ENCODE assay signal across 8 mouse cellular contexts in the genomic region with DNA sequence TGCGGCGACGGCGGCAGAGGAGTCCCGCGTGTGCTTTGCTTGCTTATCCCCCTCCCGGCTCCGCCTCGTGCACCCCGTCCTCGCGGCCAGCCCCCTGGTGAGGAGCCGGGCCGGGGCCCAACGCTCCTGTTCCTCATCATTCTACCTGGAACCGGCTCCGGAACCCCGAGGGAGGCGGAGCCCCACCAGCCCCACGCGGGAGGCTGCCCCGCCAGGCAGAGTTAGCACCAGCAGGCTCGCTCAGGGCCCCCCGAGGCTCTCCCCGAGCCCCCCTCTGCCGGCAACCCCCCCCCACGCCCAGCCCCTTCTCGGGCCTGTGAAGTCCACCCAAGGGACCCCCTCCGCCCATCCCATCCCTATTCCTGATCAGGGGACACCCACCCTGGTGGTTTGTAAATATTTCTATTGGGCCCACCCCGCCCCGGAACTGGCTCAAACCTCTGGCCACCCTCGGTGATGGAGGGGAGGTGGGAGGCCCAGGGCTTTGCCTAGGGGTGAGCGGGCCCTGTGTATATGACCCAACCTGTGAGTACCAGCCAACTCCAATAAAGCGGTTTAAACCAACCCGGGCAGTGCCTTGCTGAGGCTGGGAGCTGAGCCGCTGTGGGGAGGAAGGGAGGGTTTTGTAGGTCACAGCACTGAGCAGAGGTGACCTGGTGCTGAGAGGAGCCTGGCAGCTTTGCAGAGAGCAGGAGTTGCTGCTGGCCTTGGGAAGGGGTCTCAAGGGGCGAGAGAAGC. TPM values are rescaled to one million over a fixed set of nuclear protein-coding genes. Genes with fewer than 3 reads are reported as not detected.
A peak's percentile ranks its signal among the peaks of the same experiment; 100 is the strongest.
DNase-seq lines count a peak whose midpoint lies in the region; ATAC-seq lines count a peak whose summit lies in the region.

No protein-coding gene starts in this region.

- peak; percentile 28 for DNase-seq in embryo, embryonic 9.5 days (ENCODE audit: extremely low spot score)
- no peak for DNase-seq in embryo, embryonic 10.5 days (ENCODE audit: low spot score)
- no peak for DNase-seq in embryonic facial prominence, embryonic 11.5 days (ENCODE audit: low spot score)
- no peak for DNase-seq in hindbrain, embryonic 14.5 days (ENCODE audit: low spot score)
- no peak for DNase-seq in liver, embryonic 13.5 days
- DNase-seq in layer of hippocampus, adult 9-11 months, result no peak
- no peak for DNase-seq in gastrocnemius, postnatal 36 days

- peak overlapping the region; percentile 41; the same call in 1 of the 2 replicates for H3K27ac ChIP-seq in embryonic facial prominence, embryonic 11.5 days (replicated peaks; ENCODE audit: low read depth, low read length)
- no peak overlapping the region for H3K27ac ChIP-seq in hindbrain, embryonic 14.5 days
- no peak overlapping the region for H3K27ac ChIP-seq in liver, embryonic 13.5 days

- H3K27me3 ChIP-seq in embryonic facial prominence, embryonic 11.5 days (ENCODE audit: control insufficient read depth, insufficient read depth, low read length), result no peaks in the 10 kb centered on the region; the same call in 1 of the 2 replicates
- 0 out of 2 replicates have a peak, but pooled peaks cover 3% of the 10 kb centered on the region for H3K27me3 ChIP-seq in hindbrain, embryonic 14.5 days (ENCODE audit: control insufficient read depth, insufficient read depth, low read length)
- peaks cover 57% of the 10 kb centered on the region for H3K27me3 ChIP-seq in liver, embryonic 13.5 days

- peak overlapping the region; percentile 51 for H3K4me3 ChIP-seq in embryonic facial prominence, embryonic 11.5 days (ENCODE audit: low read depth, low read length)
- peak overlapping the region; percentile 34 for H3K4me3 ChIP-seq in hindbrain, embryonic 14.5 days (replicated peaks; ENCODE audit: low read length)
- H3K4me3 ChIP-seq in liver, embryonic 13.5 days (replicated peaks), result peak overlapping the region; percentile 49

- H3K36me3 ChIP-seq in embryonic facial prominence, embryonic 11.5 days (replicated peaks; ENCODE audit: control insufficient read depth, insufficient read depth, low read depth, low read length), result no peaks in the 10 kb centered on the region
- peaks cover 12% of the 10 kb centered on the region; the same call in 1 of the 2 replicates for H3K36me3 ChIP-seq in hindbrain, embryonic 14.5 days (replicated peaks; ENCODE audit: control insufficient read depth, insufficient read depth)
- no peaks in the 10 kb centered on the region for H3K36me3 ChIP-seq in liver, embryonic 13.5 days

- 0 out of 2 replicates have a peak, but pooled peaks have one; percentile 12 for ATAC-seq in embryonic facial prominence, embryonic 11.5 days (replicated peaks; ENCODE audit: insufficient number of reproducible peaks, low FRiP score, low TSS enrichment, low read depth)
- ATAC-seq in hindbrain, embryonic 14.5 days (ENCODE audit: low FRiP score), result no peak
- ATAC-seq in liver, embryonic 13.5 days (ENCODE audit: low read depth), result no peak
- no peak for ATAC-seq in activated CD4-positive, CD25-positive, alpha-beta regulatory T cell, adult 4 months

- H3K4me2 ChIP-seq in embryonic facial prominence, embryonic 11.5 days (ENCODE audit: low read depth, low read length), result peak overlapping the region; percentile 96
- peak overlapping the region; percentile 69 for H3K4me2 ChIP-seq in hindbrain, embryonic 14.5 days (replicated peaks)
- peak overlapping the region; percentile 65 for H3K4me2 ChIP-seq in liver, embryonic 13.5 days

- 10% methylated on average over 30 of the region's 37 CpGs for WGBS in embryonic facial prominence, embryonic 11.5 days
- 10% methylated on average over 37 of the region's 37 CpGs for WGBS in hindbrain, embryonic 14.5 days
- WGBS in liver, embryonic 13.5 days (ENCODE audit: insufficient replicate concordance), result 17% methylated on average over 29 of the region's 37 CpGs

- intact Hi-C loops in gastrocnemius, postnatal 36 days (cut with DNase I), result loop anchor here (5.0 kb wide), 2 partner anchors 307 to 337 kb away; no protein-coding TSS in a partner anchor

- no peaks in the 10 kb centered on the region for H3K9me3 ChIP-seq in embryonic facial prominence, embryonic 11.5 days (replicated peaks; ENCODE audit: control insufficient read depth, low read length)
- H3K9me3 ChIP-seq in hindbrain, embryonic 14.5 days (ENCODE audit: control insufficient read depth, low read length), result no peaks in the 10 kb centered on the region
- H3K9me3 ChIP-seq in liver, embryonic 13.5 days (replicated peaks), result no peaks in the 10 kb centered on the region

- 0 out of 2 replicates have a peak, but pooled peaks cover 2% of the 10 kb centered on the region for H3K4me1 ChIP-seq in embryonic facial prominence, embryonic 11.5 days (ENCODE audit: control insufficient read depth, insufficient read depth, low read length)
- peaks cover 32% of the 10 kb centered on the region for H3K4me1 ChIP-seq in hindbrain, embryonic 14.5 days (replicated peaks; ENCODE audit: control insufficient read depth, insufficient read depth, low read length)
- peaks cover 11% of the 10 kb centered on the region for H3K4me1 ChIP-seq in liver, embryonic 13.5 days (replicated peaks)

- H3K9ac ChIP-seq in embryonic facial prominence, embryonic 11.5 days (replicated peaks; ENCODE audit: low read length), result peak overlapping the region; percentile 86
- peak overlapping the region; percentile 65 for H3K9ac ChIP-seq in hindbrain, embryonic 14.5 days
- H3K9ac ChIP-seq in liver, embryonic 13.5 days, result peak overlapping the region; percentile 41

RNA-seq across cellular contexts. Expression of gene Vstm2l, which starts 29.9 kb away (rescaled TPM):
- polyA plus RNA-seq in embryonic facial prominence, embryonic 11.5 days (2014; fragmentation: Nextera tagmentation; extraction: Ambion mirVana), result 1.4 and 1.5 TPM in 2 replicates
- polyA plus RNA-seq in hindbrain, embryonic 14.5 days (2014; fragmentation: Nextera tagmentation; extraction: Ambion mirVana), result 48.4 and 48.9 TPM in 2 replicates
- not detected in 2 replicates for polyA plus RNA-seq in liver, embryonic 13.5 days (2015; fragmentation: Nextera tagmentation; extraction: Ambion mirVana)
- total RNA-seq in gastrocnemius, postnatal 36 days (2021), result not detected
- not detected for polyA plus RNA-seq in activated CD4-positive, CD25-positive, alpha-beta regulatory T cell, adult 4 months (2017; shearing (Covaris generic))

Comparison
In these comparisons a context has a peak if more than half of its experiments do, and no peak if none do; other contexts are left out.
1. RNA of gene Vstm2l, which starts 29.9 kb away (polyA plus RNA-seq): 48.4 to 48.9 TPM in hindbrain, embryonic 14.5 days; 1.4 to 1.5 TPM in embryonic facial prominence, embryonic 11.5 days, not detected in liver, embryonic 13.5 days and not detected in activated CD4-positive, CD25-positive, alpha-beta regulatory T cell, adult 4 months; every median in the first group is over 10 times any median in the second.
2. Peak in every context shown above with its lines, with median percentiles within 50 percentile points of each other: H3K4me2 ChIP-seq, H3K4me3 ChIP-seq and H3K9ac ChIP-seq.